Mouse (Mus musculus): Measurements from ENCODE around the gene 3100002H09Rik. TPM values are rescaled to one million over a fixed set of nuclear protein-coding genes. Genes with fewer than 3 reads are reported as not detected.
A peak's percentile ranks its signal among the peaks of the same experiment; 100 is the strongest.

The 3100002H09Rik gene
- total RNA-seq, 2 experiments from 2014 or later: not detected

DNA sequence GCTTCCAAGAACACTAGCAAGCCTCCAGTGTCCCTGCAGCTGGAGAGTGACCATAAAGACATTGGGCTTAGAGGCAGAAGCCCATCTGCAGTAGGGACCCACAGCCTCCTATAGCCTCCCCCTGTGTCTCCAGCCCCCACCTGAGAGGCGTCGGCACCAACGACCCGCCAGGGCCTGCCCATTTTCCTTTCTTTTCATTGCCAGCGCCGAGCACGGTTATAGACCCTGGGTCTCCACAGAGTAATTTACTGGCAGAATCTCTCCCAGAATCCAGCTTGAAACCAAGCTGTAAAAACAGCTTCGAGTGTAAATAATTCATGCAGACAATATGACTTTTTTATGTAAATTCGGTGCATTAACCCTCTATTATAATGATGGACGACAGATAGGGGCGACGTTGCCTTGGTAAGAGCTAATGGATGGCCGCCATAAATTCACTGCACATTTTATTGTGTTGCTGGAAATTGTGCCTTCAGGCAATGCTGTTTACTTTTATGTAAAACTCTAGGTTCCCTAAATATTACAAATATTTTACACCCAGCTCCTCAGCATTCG is 4.9 kb upstream of the 3100002H09Rik start:
- no peak for DNase-seq (ENCODE audit: low spot score in 2 of 2)

DNA sequence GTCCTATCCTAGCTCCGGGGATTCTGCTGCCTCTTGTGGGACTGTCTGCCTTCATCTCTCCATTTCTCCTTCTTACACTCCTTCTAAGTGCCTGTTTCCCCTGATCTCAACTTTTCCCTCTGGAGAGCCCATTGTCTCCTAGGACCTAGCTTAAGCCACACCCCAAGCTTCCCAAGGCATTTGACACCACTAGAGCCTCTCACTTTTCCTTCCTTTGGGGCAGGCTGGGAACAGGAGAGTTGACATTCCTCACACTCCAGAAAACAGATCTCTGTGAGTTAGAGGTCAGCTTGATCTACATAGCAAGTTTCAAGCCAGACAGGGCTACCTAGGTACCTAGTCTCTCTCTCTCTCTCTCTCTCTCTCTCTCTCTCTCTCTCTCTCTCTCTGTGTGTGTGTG is 3.6 kb upstream of the 3100002H09Rik start:
- DNase-seq (ENCODE audit: low spot score in 2 of 2): no peak

DNA sequence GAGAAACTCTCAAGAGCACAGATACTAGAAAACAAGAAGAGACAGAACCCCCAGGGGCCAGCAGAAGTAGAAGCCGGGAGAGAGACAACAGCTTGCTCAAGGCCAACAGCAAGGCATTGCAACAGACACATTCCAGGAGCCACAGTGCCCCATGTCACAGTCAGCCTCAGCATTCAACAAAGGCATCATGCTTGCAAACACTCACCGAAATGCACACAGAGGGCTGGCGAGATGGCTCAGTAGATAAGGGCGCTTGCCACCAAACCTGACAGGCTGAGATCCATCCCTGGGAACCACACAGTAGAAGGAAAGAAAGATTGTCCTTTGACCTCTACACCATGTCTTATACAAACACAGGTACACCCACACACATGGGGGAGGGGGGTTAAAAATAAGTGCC is 1.2 kb upstream of the 3100002H09Rik start:
- DNase-seq (ENCODE audit: low spot score in 2 of 2): no peak

DNA sequence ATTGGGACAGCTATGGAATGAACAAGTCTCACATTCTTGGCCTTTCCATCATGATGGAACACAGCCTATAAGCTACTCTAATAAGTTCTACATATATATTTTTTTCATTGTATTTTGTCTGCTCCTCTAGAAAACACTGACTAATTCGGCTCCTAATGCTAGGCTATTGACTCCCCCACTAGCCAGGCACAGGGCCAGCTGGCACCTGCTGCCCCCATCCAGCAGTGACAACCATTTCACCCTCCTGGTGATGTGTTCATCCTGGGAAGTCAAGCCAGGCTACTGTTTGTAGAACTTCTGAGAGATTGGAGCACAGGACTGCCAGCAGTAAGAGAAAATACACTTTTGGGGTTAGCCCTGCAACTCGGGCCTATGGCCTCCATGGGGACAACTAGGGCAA is 537 bp downstream of the 3100002H09Rik start:
- no peak for DNase-seq (ENCODE audit: low spot score in 2 of 2)

DNA sequence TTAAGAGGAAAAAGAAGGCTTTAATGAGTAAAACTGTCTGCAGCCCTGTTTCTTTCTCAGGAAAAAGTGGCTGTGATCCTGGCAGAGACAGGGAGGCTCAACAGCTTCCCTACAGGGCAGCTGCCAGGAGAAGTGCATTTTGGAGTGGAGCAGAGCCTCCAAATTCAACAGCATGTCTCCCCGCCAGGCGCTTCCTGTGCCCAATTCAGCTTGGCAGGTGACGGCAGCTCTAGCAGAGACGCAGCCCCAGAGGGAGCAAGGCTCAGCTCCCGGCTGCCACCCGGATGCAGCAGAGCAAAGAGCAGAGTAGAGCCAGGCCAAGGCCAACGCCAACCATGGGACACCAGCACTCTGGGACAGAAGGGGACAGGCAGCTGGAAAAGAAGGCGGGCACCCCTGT is 3.4 kb downstream of the 3100002H09Rik start:
- DNase-seq (ENCODE audit: low spot score in 2 of 2): peak in 1 of 2 experiments; percentile 47

DNA sequence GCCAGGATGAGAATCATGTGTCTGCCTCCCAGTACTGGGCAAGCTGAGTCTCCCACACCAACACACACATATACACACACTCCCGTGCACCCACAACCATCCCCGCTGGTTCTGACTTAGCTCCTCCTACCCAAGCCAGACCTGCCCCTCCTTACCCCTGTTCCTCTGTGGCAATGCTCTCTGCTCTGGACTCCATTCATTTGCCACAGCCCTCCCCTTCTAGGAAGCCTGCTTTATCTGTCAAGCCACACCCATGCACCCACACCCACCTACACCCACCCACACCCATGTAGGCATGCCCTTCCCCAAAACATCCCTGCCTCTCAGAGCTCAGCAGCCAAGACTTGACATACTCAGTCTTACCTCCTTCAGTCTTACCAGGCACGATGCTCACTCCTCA is 4.4 kb downstream of the 3100002H09Rik start:
- DNase-seq (ENCODE audit: low spot score in 2 of 2): no peak

DNA sequence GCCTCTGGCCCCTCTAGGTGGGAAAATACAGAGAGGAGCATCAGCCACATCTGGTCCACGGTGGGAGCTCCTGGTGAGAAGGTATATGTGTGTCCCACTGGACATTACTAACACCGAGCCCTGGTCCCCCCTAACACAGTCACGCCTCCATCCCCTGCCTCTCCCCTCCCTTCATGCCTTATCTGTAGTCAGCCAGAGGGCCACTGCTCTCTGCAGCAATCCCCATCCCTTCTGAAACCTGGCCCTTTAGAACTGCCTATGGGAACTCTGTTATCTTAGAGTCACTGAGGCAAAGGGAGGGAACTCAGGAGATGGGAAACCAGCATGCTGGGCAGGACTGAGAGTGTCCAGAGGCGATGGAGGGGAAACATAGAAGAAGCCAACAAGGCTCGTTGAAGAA is 5.3 kb downstream of the 3100002H09Rik start:
- DNase-seq (ENCODE audit: low spot score in 2 of 2): no peak

DNA sequence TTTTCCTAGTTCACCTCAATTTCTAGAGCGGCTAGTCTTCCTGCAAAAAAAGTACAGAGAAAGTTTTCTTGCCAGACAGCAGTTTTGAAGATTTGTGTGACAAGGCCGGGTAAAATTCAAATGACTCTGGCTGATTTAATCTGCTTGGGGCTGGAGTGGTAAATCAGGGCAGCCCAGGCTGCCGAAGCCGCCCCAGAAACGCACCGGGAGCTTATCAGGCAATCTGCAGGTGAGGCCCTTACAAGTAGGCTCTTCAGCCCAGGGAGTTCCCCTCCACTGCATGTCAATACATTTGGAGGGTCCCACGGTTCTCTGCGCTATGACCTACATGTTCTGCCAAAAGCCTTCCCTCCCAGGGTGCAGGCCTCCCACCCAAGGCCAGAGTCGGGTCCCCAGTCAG is 6.9 kb downstream of the 3100002H09Rik start:
- no peak for DNase-seq (ENCODE audit: low spot score in 2 of 2)

DNA sequence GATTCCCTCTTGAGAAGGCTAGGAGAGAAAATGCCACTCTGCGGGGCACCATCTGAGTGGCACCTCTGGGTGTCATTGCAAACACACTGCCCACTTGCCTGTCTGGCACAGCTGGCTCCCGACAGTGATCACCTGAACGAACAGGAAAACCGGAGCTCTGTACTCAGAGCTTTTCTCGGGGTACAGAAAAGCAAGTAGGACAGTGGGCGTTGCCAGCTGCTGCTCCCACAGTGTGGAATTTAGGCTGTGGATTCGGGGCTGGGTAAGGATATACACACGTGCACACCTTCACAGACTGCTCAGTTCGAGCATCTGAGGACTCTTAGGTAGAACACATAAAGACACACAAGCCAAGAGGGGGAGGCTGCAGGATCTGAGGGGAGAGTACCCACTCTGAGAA is 14.7 kb downstream of the 3100002H09Rik start:
- DNase-seq (ENCODE audit: low spot score in 2 of 2): no peak

DNA sequence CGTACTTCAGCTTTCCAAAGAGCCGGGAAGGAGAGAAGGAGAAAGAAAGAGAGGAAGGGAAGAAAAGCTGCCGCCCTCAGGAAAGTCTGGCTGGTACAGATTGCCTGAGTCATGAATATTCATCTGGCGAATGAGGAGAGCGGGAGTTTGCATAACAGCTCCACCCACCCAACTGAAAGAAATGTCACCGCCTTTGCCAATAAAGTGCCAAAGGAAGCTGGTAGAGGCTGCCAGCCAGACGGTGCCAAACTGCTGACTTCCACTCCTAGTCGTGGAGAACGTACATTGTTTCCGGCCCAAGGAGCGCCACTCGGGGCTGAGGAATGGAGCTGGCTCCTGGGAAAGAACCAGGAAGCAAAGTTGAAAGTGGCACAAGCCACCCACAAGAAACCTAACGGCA is 15.7 kb downstream of the 3100002H09Rik start:
- no peak for DNase-seq (ENCODE audit: low spot score in 2 of 2)

DNA sequence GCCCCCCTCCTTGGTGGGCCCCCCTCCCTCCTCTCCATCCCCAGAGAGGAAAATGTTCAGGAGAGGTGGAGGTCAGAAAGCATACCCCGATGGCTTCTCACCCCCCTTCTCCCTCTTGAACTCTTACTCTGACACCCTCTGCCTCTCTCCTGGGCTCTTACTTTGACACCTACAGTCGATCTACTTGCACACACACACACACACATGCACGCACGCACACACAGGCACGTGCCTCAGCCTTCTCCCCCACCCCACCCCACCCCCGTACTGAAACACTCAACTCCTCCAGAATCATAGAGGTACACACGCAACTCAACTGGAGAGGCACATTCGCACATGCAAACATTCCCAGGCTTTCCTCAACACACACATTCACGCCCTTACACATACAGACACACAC is 16.9 kb downstream of the 3100002H09Rik start:
- no peak for DNase-seq (ENCODE audit: low spot score in 2 of 2)

DNA sequence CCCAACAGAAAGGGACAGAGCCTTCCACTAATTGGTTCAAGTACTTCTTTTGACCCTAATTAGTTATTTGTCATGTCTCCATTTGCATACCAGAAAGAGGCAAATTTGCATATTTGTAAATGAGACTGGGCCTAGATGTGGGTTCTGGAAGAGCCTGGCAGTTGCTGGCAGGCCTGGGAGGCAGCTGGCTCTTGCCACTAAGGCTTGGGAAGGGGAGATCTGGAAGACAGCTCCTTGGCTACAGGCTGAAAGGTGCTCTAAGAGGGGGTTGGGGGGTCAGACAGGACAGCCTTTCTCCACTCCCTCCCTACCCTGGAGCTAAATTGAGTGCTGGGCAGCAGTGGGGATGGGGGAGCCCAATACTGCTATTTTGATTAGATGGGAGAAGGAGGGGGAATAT is 17.4 kb downstream of the 3100002H09Rik start:
- DNase-seq (ENCODE audit: low spot score in 2 of 2): no peak

DNA sequence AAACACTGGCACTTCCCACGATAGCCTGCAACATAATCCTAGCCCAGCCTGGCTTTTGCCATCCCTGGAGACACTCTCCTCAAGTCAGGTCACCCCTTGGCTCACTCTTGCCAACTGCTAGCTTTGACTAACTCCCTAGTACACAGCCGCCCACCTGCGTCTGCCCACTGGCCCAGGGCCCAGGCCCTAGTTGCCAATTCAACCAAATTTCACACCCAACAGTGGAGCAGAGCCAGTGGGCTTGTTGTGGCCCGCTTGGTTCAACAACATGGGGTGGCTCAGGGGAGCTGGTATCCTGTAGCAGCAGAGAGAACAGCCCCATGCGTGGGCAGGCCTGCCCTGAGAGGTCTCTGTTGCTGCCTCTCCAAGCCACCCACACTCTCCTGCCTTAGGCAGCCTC is 18.4 kb downstream of the 3100002H09Rik start:
- no peak for DNase-seq (ENCODE audit: low spot score in 2 of 2)

DNA sequence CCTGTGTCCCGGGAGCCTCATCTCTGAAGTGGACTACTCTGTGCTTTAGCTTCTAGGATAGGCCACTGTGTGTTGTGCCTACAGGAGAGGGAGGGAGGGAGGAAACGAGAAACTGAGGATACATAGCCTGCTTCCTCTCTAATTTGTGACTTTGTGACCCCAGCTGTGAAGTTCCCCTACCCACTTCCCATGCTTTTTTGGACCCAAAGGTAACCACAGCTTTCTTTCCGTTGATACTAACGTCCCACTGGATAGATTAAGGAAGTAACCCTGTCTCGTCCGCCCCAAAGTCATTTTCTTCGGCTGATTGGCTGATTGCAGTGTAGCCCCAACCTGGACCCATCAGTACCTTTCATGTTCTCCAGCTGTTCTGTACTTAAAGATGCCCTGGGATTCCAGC is 29.9 kb downstream of the 3100002H09Rik start:
- DNase-seq (ENCODE audit: low spot score in 2 of 2): no peak

DNA sequence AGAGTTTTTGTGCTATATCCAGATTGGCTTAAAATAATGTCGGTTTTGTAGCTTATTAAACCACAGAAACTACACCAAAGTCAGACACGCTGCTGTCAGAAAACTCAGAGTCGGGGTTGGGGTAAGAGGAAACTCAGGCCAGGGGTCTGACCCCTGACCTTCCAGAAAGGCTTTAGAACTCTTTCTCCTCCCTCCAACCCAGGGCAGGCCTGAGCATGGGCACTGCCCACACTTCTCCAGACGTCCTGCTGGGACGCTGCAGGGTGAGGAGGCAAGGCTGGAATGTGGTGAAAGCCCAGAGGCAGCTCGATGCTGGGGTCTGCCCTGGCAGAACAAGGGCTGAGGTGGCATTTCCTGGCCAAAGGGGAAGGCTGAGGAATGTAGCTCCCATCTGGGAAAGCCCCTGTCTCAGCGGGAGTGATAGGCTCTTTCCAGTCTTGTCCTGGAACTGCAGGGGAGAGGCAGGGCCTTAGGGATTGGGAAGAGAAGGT is 34.6 kb downstream of the 3100002H09Rik start:
- DNase-seq (ENCODE audit: low spot score in 2 of 2): no peak

DNA sequence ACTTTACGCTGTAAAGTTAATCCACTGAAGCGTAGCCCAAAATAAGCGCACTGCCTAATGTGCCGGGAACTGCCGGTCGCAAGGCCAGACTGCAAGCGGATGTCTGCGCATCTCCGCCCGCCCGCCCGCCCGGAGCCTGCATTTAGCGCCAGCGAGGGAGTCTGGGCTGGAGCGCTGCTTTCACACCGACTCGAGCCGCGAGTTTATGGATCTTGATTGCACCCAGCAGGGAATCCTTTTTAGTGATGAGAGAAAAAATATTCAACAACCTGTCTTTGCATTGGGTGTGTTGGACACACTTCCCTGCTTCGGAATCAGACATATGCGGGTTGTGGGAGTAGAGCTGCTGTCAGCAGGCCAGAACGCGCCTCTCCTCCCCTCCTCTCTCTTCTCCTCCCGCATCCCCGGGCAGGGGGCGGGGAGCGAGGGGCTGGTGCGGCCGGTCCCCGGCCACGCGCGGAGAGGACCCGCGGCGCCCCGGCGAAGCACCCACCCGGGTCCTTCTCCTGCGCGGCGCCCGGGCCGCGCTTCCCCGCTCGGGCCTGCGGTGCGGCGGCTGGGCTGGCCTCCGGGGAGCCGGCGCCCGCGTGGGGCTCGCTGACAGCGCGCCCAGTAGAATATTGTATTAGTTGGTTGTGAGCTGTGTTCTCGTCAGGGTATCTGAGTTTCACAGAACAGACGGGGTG is 35.2 kb downstream of the 3100002H09Rik start:
- no peak for DNase-seq (ENCODE audit: low spot score in 2 of 2)

DNA sequence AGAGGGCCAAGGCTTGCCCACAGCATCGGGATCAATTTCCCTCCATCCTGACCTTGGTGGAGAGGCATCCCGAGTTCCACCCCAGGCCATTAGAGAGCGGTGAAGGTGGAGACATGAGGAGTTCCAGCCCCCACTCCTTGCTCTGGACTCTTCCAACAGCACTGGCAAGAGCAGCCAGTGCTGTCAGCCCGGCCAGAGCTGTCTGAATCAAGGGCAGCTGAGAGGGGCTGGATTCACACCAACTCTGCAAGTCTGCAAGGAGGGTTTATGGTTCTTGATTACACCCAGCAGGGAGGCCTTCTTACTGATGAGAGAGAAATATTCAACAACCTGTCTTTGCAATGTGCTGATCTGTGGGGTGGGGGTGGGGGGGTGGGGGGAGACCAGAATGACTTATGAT is 37.0 kb downstream of the 3100002H09Rik start:
- DNase-seq (ENCODE audit: low spot score in 2 of 2): no peak

DNA sequence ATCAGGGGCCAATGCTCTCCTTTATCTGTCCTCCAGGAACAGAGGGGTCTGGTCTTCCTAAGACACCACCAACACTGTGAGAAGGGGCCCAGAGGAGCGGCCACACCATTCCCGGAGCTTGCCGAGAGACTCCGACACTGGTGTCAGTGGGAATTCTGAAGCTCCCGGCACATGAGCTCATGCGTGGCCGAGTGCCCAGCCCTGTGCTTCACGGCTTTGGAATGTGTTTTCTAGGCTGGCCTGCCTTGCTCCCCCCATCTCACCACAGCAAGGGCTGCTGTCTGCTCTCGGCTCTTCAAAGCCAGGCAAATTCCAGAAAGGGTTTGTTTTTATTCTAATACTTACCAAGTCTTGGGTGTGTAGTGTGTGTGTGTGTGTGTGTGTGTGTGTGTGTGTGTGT is 39.6 kb downstream of the 3100002H09Rik start:
- DNase-seq (ENCODE audit: low spot score in 2 of 2): peak; percentile 73 to 88

DNA sequence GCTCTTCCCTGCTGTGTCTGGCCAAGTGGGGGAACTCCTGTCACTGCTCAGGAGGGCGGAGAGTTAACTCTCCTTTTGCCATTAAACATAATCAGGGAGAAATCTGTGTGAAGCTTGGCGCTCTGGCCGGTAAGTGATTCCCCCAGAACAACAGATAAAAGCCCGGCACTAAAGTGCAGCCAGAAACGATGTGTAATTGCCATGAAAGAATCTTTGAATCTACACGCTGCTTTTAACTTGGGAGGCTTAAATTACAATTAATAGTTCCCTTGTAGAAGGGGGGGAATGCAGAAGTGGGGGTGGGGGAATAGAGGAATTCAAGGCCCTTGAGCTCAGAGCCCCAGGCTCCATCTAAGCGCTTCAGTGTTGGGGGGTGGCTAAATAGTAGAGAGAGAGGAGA is 40.9 kb downstream of the 3100002H09Rik start:
- no peak for DNase-seq (ENCODE audit: low spot score in 2 of 2)

DNA sequence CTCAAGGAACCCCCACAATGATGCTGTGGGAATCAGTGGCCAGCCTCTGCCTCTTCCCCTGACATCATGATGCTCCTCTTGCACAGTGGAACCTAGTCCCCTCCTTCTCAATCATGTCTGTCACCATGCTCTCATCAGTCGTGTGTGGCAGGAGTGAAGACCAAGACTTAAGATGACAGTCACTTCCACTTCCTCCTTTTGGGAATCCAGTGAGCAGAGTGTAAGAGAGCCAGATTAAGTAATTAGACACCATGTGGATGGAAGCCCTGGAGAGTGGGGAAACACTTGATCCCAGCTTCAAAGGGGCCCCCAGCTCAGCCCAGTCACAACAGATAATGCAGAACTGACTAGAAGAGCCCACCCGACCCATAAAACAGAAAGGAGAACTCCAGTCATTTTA is 47.2 kb downstream of the 3100002H09Rik start:
- no peak for DNase-seq (ENCODE audit: low spot score in 2 of 2)

DNA sequence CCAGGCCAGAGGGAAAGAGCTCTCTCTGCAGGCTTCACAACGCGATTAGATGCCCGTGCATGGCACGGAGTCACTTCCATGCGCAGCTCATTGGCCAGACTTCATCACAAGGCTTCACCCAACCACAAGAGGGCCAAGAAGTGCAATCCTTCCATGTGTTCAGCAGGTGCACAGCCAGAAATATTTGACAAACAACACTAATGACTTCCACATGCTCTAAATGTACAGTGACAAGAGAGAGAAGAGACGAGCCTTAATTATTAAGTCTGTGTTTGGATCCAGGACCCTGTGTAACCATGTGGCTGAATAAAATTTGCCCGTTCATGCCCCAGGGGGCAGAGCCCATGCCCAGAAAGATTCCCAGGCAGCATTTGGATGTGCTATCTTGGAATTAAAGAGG is 47.9 kb downstream of the 3100002H09Rik start:
- no peak for DNase-seq (ENCODE audit: low spot score in 2 of 2)
